Mouse (Mus musculus) embryonic facial prominence, embryonic 10.5 days (tissue): ENCODE measurements at regions not wholly inside any gene's neighbourhood (a gene's known extent, or its start where the extent isn't known, plus 50 kb on each side); places are given as distances from the start of the nearest gene placed in this dataset.
A peak's percentile ranks its signal among the peaks of the same experiment; 100 is the strongest.

Experiments
- DNase-seq: peaks from one replicate; pipeline ENCODE4 v3.0.0-alpha.2; 2017; ENCODE audit warnings: low spot score
- H3K27ac ChIP-seq: fragments of 300-500 bp; sonication (generic); replicated peaks from 2 replicates; pipeline ENCODE4 v1.5.1; 2016; ENCODE audit warnings: mild to moderate bottlenecking
- H3K27me3 ChIP-seq: fragments of 300-500 bp; sonication (generic); replicated peaks from 2 replicates; pipeline ENCODE4 v1.6.1; 2016; ENCODE audit warnings: low read depth, mild to moderate bottlenecking; ENCODE audit not compliant: poor library complexity, severe bottlenecking
- H3K36me3 ChIP-seq: fragments of 300-500 bp; sonication (generic); replicated peaks from 2 replicates; pipeline ENCODE4 v1.6.1; 2016; ENCODE audit warnings: mild to moderate bottlenecking, moderate library complexity
- H3K4me1 ChIP-seq: fragments of 300-500 bp; sonication (generic); 2 replicates; pipeline ENCODE4 v1.6.1; 2016
- H3K4me3 ChIP-seq: fragments of 300-500 bp; sonication (generic); 2 replicates; pipeline ENCODE4 v1.5.1; 2016; ENCODE audit warnings: mild to moderate bottlenecking, moderate library complexity
- H3K9me3 ChIP-seq: fragments of 300-500 bp; sonication (generic); 2 replicates; pipeline ENCODE4 v1.6.1; 2016; ENCODE audit warnings: mild to moderate bottlenecking
- WGBS: fragments of 180-500 bp; shearing (Covaris S2); methylation state at CpG from one replicate; pipeline ENCODE4 v1.1.7; 2016; 5-methylcytosine and 5-hydroxymethylcytosine counted together

DNA sequence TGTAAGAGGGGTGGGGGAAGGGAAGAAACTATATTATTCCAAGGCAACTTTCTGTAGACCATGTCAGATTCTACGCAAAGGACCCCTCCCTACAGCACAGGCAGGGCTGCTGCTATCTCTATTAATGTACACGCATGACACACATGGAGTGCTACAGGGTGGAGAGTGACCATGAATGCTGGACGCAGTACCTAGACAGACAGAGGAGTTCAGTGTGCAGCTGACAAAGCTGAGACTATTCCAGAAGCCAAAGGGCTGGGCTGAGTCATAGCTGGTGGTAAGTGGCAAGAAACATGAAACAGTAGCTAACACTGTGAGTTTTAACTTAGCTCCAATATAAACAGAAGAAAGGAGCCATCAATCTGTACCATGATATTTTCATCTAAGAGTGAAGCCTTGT is 250.4 kb downstream of the Qk start:
- no peak for DNase-seq
- Histone ChIP-seq H3K27ac (no peak overlapping the region), H3K9me3 (no peaks in the 10 kb centered on the region), H3K27me3 (no peaks in the 10 kb centered on the region), H3K4me3 (no peak overlapping the region), H3K36me3 (no peaks in the 10 kb centered on the region), H3K4me1 (no peaks in the 10 kb centered on the region)
- 92% methylated on average over 3 of the region's 3 CpGs for WGBS

DNA sequence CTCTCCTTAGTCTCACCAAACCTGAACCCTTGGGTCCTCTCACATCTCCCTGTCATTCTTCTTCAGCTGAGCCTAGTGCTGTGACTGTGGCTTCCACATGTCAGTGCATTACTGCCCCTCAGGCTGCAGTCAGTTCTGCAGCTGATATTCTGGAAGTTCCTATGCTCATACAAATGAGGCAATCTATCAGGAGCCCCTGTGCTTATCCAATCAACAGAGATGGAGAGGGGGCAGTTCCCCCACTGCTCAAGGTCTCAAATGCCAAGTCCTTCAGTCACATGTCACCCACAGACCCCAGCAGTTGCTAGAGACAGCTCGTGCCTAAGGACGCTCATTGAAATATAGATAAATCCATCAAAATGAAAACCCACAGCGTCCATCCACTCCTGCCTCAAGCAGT is 254.5 kb downstream of the Qk start:
- H3K4me3 ChIP-seq: no peak overlapping the region
- H3K36me3 ChIP-seq: no peaks in the 10 kb centered on the region
- 95% methylated on average over 3 of the region's 3 CpGs for WGBS
- no peaks in the 10 kb centered on the region for H3K4me1 ChIP-seq
- H3K27me3 ChIP-seq: no peaks in the 10 kb centered on the region
- no peaks in the 10 kb centered on the region for H3K9me3 ChIP-seq
- no peak overlapping the region for H3K27ac ChIP-seq
- DNase-seq: no peak

DNA sequence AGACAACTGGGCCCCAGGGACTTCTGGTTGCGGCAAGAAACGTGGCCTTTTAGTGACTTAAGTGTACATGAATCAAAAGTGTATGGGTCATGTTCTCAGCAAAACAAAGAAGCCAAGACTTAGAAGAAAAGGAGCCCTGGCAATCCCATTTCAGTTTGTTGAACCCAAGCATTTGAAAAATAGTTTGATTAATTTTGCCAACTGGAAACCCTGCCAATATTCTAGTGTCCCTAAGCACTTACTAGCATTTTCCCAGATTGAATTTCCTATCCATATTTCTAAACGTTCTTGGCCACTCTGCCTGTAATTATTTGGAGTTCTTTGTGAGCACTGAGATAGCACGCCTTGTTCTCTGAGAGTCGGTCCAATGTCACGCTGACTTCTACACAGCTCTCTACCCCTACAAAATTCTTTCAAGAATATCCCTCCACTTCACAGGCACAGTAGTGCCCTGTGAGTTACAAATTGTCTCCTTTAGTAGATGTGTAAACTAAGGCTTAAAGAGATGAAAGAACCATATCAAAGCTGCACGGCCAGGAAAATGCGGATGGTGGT is 257.0 kb downstream of the Qk start:
- DNase-seq: no peak
- Histone ChIP-seq H3K4me3 (no peak overlapping the region), H3K27ac (no peak overlapping the region), H3K4me1 (no peaks in the 10 kb centered on the region), H3K9me3 (no peaks in the 10 kb centered on the region), H3K27me3 (no peaks in the 10 kb centered on the region), H3K36me3 (no peaks in the 10 kb centered on the region)
- 90% methylated on average over 8 of the region's 8 CpGs for WGBS

DNA sequence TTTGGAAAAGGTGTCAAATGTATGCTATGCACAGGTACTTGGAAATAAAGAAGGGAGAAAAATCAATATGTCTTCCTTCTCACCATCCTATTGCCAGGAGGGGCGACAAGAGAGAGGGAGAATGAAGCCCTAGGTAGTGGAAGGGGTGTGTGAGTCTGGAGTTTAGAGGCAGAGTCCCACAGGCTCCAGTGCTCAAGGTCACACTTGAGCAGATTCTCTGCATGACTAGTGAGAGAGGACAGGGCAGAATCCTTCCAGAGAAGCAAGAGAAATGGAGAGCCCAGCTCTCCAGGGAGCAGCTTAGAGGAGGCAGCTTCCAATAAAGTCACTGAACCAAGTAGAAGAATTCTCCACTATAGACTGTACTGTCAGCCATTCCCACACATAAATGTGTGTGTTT is 261.9 kb downstream of the Qk start:
- no peaks in the 10 kb centered on the region for H3K36me3 ChIP-seq
- DNase-seq: no peak
- H3K9me3 ChIP-seq: no peaks in the 10 kb centered on the region
- H3K4me1 ChIP-seq: no peaks in the 10 kb centered on the region
- H3K4me3 ChIP-seq: no peak overlapping the region
- no peaks in the 10 kb centered on the region for H3K27me3 ChIP-seq
- H3K27ac ChIP-seq: no peak overlapping the region
- WGBS: 69% methylated on average over 1 of the region's 1 CpGs

DNA sequence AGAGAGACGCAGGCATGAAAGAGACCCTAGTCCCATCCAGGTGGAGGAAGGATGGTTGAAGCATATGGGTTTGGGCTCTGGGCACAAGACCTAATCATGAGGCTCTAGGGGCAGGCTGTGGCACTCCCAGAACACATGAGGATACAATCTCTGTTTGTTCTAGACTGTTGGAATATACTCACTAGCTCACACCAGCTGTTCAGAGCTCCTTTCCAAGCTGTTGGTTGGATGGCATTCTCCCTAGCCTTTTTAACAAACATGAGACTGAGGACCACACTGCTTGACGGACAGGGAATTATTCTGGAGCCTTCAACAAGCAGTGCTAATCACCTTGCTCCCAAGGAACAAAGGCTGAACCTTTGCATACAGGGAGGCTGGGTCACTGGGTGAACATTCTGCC is 263.6 kb downstream of the Qk start:
- Histone ChIP-seq H3K27me3 (no peaks in the 10 kb centered on the region), H3K27ac (no peak overlapping the region), H3K36me3 (no peaks in the 10 kb centered on the region), H3K4me1 (no peaks in the 10 kb centered on the region), H3K9me3 (no peaks in the 10 kb centered on the region), H3K4me3 (no peak overlapping the region)
- DNase-seq: no peak
- WGBS: 82% methylated on average over 2 of the region's 2 CpGs

DNA sequence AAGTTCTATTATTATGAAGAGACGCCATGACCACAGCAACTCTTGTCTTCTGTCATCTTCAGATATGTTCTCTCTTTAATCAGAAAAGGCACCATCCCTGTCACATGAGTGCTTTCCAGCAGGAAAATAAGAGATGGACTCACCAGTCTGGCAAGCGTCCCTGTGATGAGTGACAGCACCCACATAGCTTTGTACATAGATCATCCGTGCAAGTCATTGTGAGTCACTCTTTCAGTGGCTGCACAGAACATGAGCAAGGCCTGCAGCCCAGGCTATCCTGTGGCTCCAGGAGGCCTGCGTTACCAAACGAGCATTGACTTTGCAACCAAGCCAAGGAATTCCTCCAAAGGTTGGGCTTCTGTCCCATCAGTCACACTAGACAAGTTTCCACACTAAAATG is 265.3 kb downstream of the Qk start:
- no peaks in the 10 kb centered on the region for H3K36me3 ChIP-seq
- no peaks in the 10 kb centered on the region for H3K27me3 ChIP-seq
- H3K4me1 ChIP-seq: no peaks in the 10 kb centered on the region
- H3K9me3 ChIP-seq: no peaks in the 10 kb centered on the region
- no peak for DNase-seq
- H3K4me3 ChIP-seq: no peak overlapping the region
- no peak overlapping the region for H3K27ac ChIP-seq
- WGBS: 89% methylated on average over 5 of the region's 5 CpGs

DNA sequence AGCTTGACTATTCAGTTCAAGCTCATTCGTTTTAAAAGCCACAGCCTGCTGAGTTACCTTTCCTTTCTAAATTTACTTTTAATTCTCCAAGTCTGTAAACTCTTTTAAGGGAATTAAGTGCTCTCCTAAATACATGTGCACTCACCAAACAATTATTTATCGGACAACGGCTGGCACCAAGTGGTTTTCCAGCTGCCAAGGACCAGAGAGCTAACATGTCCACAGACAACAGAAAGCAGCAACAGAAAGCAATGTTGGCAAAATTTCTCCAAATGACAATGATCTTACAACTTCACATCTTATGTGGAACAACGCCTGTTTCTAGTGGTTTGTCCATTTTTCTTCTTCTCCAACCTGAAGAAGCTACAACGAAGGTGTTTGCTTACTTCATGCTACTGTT is 275.3 kb downstream of the Qk start:
- Histone ChIP-seq H3K36me3 (no peaks in the 10 kb centered on the region), H3K9me3 (peaks cover 5% of the 10 kb centered on the region; the same call in 1 of the 2 replicates), H3K27ac (no peak overlapping the region), H3K4me3 (no peak overlapping the region), H3K4me1 (peaks cover 9% of the 10 kb centered on the region; the same call in 1 of the 2 replicates), H3K27me3 (no peaks in the 10 kb centered on the region)
- 82% methylated on average over 5 of the region's 5 CpGs for WGBS
- DNase-seq: no peak

DNA sequence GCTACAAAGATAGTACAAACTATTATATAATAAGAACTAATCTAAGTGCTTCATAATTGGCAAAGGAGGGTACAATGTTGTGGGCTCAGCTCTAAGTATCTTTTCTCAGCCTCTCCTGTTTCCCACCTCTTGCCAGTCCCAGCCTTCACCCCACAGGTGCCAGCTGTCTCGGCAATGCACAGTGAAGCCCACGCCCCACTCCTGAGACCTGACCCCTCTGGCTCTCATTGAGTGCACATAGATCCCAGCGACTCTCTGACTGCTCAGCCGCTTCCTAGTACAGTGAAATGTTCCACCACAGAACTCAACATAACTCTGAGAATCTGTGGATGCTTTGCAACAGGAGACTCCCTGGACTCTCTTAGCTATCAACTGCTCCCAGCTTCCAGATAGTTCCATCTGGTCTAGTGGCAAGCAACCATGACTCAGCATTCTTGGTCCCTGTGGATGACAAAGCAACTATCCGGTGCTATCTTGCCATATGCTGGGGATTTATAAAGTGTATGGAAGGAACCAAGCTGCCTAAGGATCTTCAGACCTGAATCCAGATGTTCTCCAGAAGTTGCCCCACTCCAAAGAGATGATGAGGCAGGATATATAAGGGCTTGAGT is 277.5 kb downstream of the Qk start:
- Histone ChIP-seq H3K36me3 (no peaks in the 10 kb centered on the region), H3K27ac (no peak overlapping the region), H3K4me3 (no peak overlapping the region), H3K4me1 (peaks cover 15% of the 10 kb centered on the region), H3K27me3 (no peaks in the 10 kb centered on the region), H3K9me3 (peaks cover under 1% of the 10 kb centered on the region; the same call in 1 of the 2 replicates)
- DNase-seq: no peak
- 90% methylated on average over 5 of the region's 5 CpGs for WGBS

DNA sequence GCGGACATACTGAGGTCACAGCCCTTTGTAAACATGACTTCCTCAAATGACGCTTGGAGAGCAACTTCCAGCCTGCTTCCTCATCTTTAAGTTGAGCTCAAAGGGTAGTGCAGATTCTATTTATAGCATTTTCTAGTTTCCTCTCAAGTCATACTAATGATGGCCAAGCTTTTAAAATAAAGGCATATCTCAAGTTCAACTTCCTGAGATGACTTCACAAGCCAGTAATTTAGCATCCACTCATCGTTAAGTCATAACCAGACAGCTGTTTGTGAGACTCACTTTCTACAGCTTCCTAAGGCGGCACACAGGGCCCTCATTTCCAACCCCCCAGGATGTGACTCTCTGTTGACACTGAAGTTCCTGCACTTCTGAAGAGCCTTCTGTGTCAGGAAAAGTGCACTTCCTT is 278.7 kb downstream of the Qk start:
- H3K27me3 ChIP-seq: no peaks in the 10 kb centered on the region
- H3K27ac ChIP-seq: no peak overlapping the region
- WGBS: 72% methylated on average over 4 of the region's 4 CpGs
- no peak overlapping the region for H3K4me3 ChIP-seq
- no peaks in the 10 kb centered on the region for H3K9me3 ChIP-seq
- H3K4me1 ChIP-seq: peaks cover 15% of the 10 kb centered on the region
- H3K36me3 ChIP-seq: no peaks in the 10 kb centered on the region
- DNase-seq: no peak

DNA sequence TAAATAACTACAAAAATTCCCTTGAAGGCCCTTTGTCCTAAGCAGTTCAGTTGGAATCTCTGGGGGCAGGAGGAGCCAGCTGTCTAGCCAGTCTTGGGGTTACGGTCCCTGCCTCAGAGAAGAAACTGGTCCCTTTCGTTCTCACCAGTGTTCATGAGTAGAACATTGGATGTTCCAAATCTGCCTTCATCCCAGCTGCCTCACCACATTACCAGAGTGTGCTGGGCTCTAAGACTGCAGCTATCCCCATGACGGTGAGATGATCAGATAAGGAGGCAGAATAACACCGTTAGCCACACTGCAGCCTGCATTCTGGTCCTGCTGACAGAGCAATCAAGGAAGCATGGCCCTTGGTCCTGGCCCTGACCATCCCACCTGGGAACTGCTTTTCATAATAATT is 279.3 kb downstream of the Qk start:
- Histone ChIP-seq H3K36me3 (no peaks in the 10 kb centered on the region), H3K9me3 (no peaks in the 10 kb centered on the region), H3K4me1 (peaks cover 15% of the 10 kb centered on the region), H3K4me3 (no peak overlapping the region), H3K27me3 (no peaks in the 10 kb centered on the region), H3K27ac (0 out of 2 replicates have a peak overlapping the region, but pooled peaks have one; percentile 35)
- 76% methylated on average over 4 of the region's 4 CpGs for WGBS
- no peak for DNase-seq

DNA sequence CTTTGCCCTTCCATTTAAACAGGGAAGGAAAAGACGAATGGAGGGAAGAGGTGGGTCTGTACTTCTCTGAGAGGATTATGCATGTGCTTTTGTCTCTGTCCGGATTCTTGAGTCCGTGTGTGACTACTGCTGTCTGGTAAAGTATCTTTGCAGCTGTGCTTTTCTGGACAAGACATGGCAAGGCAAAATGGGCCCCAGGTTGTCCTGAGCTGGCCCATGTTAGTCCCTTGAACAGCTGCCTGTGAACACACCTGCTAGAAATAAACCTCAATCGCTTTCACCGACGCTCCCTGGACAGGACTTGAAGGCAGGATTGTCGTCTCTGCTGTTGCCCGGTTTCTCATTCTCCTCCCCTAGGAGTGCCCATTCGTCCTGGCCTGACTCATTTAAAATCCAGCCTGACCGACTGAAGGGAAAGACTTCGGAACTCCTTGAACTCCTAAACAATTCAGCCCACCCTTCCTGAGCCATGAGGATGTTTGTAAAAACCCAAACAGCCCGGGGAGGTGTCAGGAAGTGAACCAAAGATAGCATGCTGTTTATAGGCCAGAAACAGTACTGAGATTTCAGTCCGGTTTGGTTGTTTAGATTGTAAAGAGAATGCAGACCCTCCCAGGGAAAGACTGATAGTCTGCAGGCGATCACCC is 281.7 kb downstream of the Qk start:
- Histone ChIP-seq H3K4me1 (peaks cover 10% of the 10 kb centered on the region), H3K27me3 (no peaks in the 10 kb centered on the region), H3K4me3 (no peak overlapping the region), H3K36me3 (no peaks in the 10 kb centered on the region), H3K27ac (no peak overlapping the region), H3K9me3 (no peaks in the 10 kb centered on the region)
- DNase-seq: no peak
- 61% methylated on average over 14 of the region's 14 CpGs for WGBS

DNA sequence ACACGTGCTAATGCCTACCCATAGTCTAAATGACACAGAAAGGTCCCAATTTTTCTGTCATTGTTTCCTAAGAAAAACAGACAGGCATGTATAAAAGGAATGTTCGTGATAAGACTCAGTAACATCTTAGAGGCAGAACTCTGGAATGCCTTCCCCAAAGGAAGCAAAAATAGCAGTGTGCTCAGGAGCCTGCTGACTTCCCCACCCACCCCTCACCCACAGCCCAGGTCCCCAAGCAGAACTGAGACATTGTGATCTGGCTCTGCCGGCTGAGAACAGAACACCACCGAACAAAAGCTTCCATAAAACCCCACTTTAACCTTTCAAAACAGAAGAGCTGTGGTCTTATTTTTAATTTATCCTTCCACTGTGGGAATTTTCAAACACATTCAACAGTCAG is 286.1 kb downstream of the Qk start:
- WGBS: 79% methylated on average over 4 of the region's 4 CpGs

DNA sequence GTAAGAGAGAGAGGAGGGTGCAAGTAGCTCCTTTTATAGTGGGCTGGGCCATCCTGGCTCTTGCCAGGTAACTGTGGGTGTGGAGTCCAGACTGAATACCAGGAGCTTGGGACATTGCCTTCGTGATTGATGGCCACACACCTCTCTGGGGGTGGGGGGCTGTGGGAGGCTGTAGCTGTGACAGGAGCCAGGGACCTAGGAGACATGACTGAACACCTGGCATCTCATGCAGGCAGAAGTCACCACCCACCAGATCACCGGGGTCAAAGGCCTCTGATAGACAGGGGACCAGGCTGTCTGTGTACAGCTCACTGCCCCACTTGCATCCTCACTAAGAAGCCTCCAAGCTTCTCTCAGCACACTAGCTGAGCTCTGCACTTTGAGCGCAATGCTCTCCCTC is 288.6 kb downstream of the Qk start:
- no peaks in the 10 kb centered on the region for H3K36me3 ChIP-seq
- DNase-seq: no peak
- H3K4me3 ChIP-seq: no peak overlapping the region
- WGBS: 61% methylated on average over 3 of the region's 3 CpGs
- no peaks in the 10 kb centered on the region for H3K9me3 ChIP-seq
- no peak overlapping the region for H3K27ac ChIP-seq
- no peaks in the 10 kb centered on the region for H3K27me3 ChIP-seq
- peaks cover 16% of the 10 kb centered on the region for H3K4me1 ChIP-seq

More for the DNA sequence above, 286.1 kb downstream of the Qk start:
- Histone ChIP-seq H3K4me1 (peaks cover 22% of the 10 kb centered on the region), H3K27ac (no peak overlapping the region), H3K9me3 (no peaks in the 10 kb centered on the region), H3K4me3 (no peak overlapping the region), H3K36me3 (no peaks in the 10 kb centered on the region), H3K27me3 (no peaks in the 10 kb centered on the region)
- no peak for DNase-seq
